Mouse (Mus musculus) ES-Bruce4 (cell line): ENCODE results near the gene Sos1. TPM values are rescaled to one million over a fixed set of nuclear protein-coding genes. Genes with fewer than 3 reads are reported as not detected.
A peak's percentile ranks its signal among the peaks of the same experiment; 100 is the strongest.

Experiments used
- H3K27ac ChIP-seq: 2 replicates; pipeline ENCODE4 v1.5.1; 2012; ENCODE audit warnings: low read length, inconsistent platforms; ENCODE audit not compliant: insufficient read depth
- H3K27me3 ChIP-seq: 2 replicates; pipeline ENCODE4 v1.6.1; 2012; ENCODE audit warnings: mild to moderate bottlenecking, low read length, inconsistent platforms; ENCODE audit not compliant: control insufficient read depth, poor library complexity, insufficient read depth, severe bottlenecking
- H3K36me3 ChIP-seq: 2 replicates; pipeline ENCODE4 v1.6.1; 2012; ENCODE audit warnings: inconsistent platforms, mild to moderate bottlenecking, low read length, moderate library complexity; ENCODE audit not compliant: control insufficient read depth, poor library complexity, insufficient read depth, severe bottlenecking
- H3K4me1 ChIP-seq: one replicate; pipeline ENCODE4 v1.8.1; 2011; ENCODE audit warnings: low read length; ENCODE audit not compliant: control insufficient read depth, insufficient read depth
- H3K4me3 ChIP-seq: 2 replicates; pipeline ENCODE4 v1.5.1; 2011; ENCODE audit warnings: low read depth, mild to moderate bottlenecking, low read length
- H3K9ac ChIP-seq: 2 replicates; pipeline ENCODE4 v1.6.1; 2012; ENCODE audit warnings: low read depth, mild to moderate bottlenecking, inconsistent platforms; ENCODE audit not compliant: poor library complexity, severe bottlenecking
- H3K9me3 ChIP-seq: replicated peaks from 2 replicates; pipeline ENCODE4 v1.6.1; 2012; ENCODE audit warnings: mild to moderate bottlenecking, low read length, inconsistent platforms; ENCODE audit not compliant: control insufficient read depth, poor library complexity, insufficient read depth, severe bottlenecking
- CTCF ChIP-seq: IDR thresholded peaks from one replicate; pipeline ENCODE4 v1.8.1; 2011; ENCODE audit warnings: low read depth, low read length
- EP300 ChIP-seq: IDR thresholded peaks from 2 replicates; pipeline ENCODE4 v1.6.1; 2011; ENCODE audit warnings: low read depth, low read length; ENCODE audit not compliant: insufficient read depth
- POLR2A ChIP-seq: IDR thresholded peaks from one replicate; pipeline ENCODE4 v1.8.1; 2011; ENCODE audit warnings: low read length; ENCODE audit not compliant: insufficient read depth
- polyA plus RNA-seq: library from polyadenylated mRNA; stranded (reverse); fragments of >200 nt; gene quantifications from 2 replicates; pipeline ENCODE4 v1.2.4, GENCODE M21; 2011; ENCODE audit warnings: low read depth; ENCODE audit not compliant: missing spikeins, insufficient read depth, insufficient read length

Sos1 gene
- polyA plus RNA-seq, 1 experiment: 43.1 TPM

- no peak overlapping the region for H3K9ac ChIP-seq
- peaks cover 2% of the 10 kb centered on the region; the same call in 1 of the 2 replicates for H3K27me3 ChIP-seq
- no peak overlapping the region for H3K4me3 ChIP-seq
- no peaks in the 10 kb centered on the region for H3K9me3 ChIP-seq
- no peaks in the 10 kb centered on the region for H3K4me1 ChIP-seq
- no peak overlapping the region for H3K27ac ChIP-seq
- TF ChIP-seq CTCF: no peak
- H3K36me3 ChIP-seq: no peaks in the 10 kb centered on the region
Measured at GRCm38 (mm10) chr17:80367276-80367675, 113.0 kb downstream of the Sos1 start.

- no peak overlapping the region for H3K27ac ChIP-seq
- H3K4me3 ChIP-seq: no peak overlapping the region
- H3K36me3 ChIP-seq: no peaks in the 10 kb centered on the region
- no peak overlapping the region for H3K9ac ChIP-seq
- H3K9me3 ChIP-seq: no peaks in the 10 kb centered on the region
- peaks cover 2% of the 10 kb centered on the region for H3K27me3 ChIP-seq
- TF ChIP-seq POLR2A (no peak), CTCF (no peak), EP300 (no peak)
- H3K4me1 ChIP-seq: no peaks in the 10 kb centered on the region
Measured at GRCm38 (mm10) chr17:80360245-80360644, 120.0 kb downstream of the Sos1 start.

GRCm38 (mm10) chr17:80347234-80347633 lies 133.0 kb downstream of the Sos1 start:
- TF ChIP-seq POLR2A (no peak), EP300 (no peak), CTCF (no peak)
- Histone ChIP-seq H3K9me3 (no peaks in the 10 kb centered on the region; the same call in 1 of the 2 replicates), H3K27me3 (no peaks in the 10 kb centered on the region), H3K9ac (no peak overlapping the region), H3K36me3 (no peaks in the 10 kb centered on the region), H3K27ac (no peak overlapping the region), H3K4me3 (no peak overlapping the region), H3K4me1 (no peaks in the 10 kb centered on the region)

GRCm38 (mm10) chr17:80346591-80347125 lies 133.6 kb downstream of the Sos1 start:
- Histone ChIP-seq H3K9me3 (no peaks in the 10 kb centered on the region; the same call in 1 of the 2 replicates), H3K36me3 (no peaks in the 10 kb centered on the region), H3K4me1 (no peaks in the 10 kb centered on the region), H3K9ac (no peak overlapping the region), H3K27ac (no peak overlapping the region), H3K4me3 (no peak overlapping the region), H3K27me3 (no peaks in the 10 kb centered on the region)
- TF ChIP-seq CTCF (no peak), EP300 (no peak), POLR2A (no peak)

GRCm38 (mm10) chr17:80345277-80345676 lies 135.0 kb downstream of the Sos1 start:
- no peak for TF ChIP-seq POLR2A
- TF ChIP-seq CTCF: peak; percentile 57
- no peak for TF ChIP-seq EP300
- no peaks in the 10 kb centered on the region for H3K4me1 ChIP-seq
- no peaks in the 10 kb centered on the region for H3K36me3 ChIP-seq
- H3K27me3 ChIP-seq: no peaks in the 10 kb centered on the region
- H3K9ac ChIP-seq: no peak overlapping the region
- no peak overlapping the region for H3K4me3 ChIP-seq
- no peak overlapping the region for H3K27ac ChIP-seq
- no peaks in the 10 kb centered on the region; the same call in 1 of the 2 replicates for H3K9me3 ChIP-seq

Other genes starting within 250 kb of the Sos1 start
- 7.5 and 8.0 TPM in 2 replicates for gene Morn2, start 190.2 kb downstream of the Sos1 start, polyA plus RNA-seq
- gene Dhx57, start 190.0 kb downstream of the Sos1 start, polyA plus RNA-seq: 19.7 and 26.4 TPM in 2 replicates
- gene Arhgef33, start 173.0 kb downstream of the Sos1 start, polyA plus RNA-seq: not detected in 2 replicates
- gene Gm10190, start 106.9 kb downstream of the Sos1 start, polyA plus RNA-seq: not detected in 2 replicates
- gene Cdkl4, start 97.4 kb upstream of the Sos1 start, polyA plus RNA-seq: 0.30 and 0.78 TPM in 2 replicates
- gene Map4k3, start 248.0 kb upstream of the Sos1 start, polyA plus RNA-seq: 52.4 and 52.5 TPM in 2 replicates